Mouse (Mus musculus): Measurements from ENCODE around the gene Zfp36l3.
"Not testable (repeated sequence)": the region's sequence is repeated elsewhere in the genome, so short reads cannot be mapped to it uniquely, and the experiment has no call there.

Zfp36l3 gene

DNA sequence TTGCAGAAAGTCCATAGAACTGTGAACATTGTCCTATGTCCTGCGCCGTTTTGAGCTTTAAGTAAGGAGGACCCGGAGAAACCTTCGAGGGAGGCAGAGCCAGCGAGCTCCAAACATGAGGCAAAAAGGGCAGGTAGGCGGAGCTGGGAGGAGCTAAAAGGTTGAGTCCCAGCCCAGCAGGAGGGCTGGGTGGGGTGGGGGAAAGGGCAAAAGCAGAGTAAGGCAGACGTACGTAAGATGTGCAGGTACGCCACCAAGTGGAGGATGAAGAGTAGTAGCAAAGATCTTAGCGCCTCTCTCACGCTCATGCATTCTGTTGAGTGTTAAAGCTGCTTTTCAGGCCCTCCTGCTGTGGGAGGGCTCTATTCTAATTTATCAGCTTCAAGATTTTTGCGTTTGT lies at the start of gene Zfp36l3:
Zfp36l3 (minus strand) TSS at position 119 of the 400 bp plus-strand sequence.
- DNase-seq: no peak

GRCm38 (mm10) chrX:53799074-53799473 lies 22.9 kb upstream of the Zfp36l3 start:
- DNase-seq: no peak

- not testable (repeated sequence) for DNase-seq
Measured at GRCm38 (mm10) chrX:53797519-53797918, 21.3 kb upstream of the Zfp36l3 start, which contains the start of gene Xlr. Xlr (minus strand) TSS chrX:53797706.

DNA sequence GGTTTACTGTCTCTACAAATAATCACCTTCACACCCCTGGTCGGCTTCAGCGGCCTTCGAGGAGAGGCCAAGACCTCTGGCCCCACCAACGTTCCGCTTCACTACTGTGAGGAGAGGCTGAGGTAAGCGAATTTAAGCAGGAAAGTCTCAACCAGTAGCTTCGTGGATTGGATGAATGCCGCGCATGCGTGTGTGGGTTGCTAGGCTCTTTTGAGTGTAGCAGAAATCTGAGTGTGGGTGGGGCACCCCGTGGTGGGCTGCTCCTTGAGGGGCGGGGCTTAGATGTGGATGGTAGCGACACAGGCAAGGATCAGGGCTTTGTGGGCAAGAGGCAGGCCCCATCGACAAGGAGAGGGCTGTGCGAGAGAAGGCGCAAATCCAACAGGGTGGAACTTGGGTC lies 18.5 kb downstream of the Zfp36l3 start, which contains the start of gene 1700013H16Rik:
1700013H16Rik (minus strand) TSS at position 96 of the 400 bp plus-strand sequence.
- no peak for DNase-seq

DNA sequence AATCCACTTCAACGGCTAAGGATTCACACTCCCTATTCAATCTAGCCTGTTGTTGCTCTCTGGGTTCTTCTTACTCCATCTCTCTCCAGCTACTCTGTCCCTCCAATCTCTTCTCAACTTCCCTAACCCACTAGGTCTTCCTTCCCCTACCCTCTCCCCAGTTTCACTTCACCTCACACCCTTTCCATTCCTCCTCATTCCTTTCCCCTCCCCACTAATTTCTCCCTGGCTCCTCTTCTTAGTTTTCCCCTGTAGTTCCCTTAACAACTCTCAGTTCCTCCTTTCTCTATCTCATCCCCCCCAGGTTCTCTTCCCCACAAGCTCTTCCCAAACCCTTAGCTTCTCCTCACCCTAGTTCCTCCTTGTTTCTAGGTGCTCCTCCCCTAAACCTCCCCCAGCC lies 23.3 kb downstream of the Zfp36l3 start:
- no peak for DNase-seq

DNA sequence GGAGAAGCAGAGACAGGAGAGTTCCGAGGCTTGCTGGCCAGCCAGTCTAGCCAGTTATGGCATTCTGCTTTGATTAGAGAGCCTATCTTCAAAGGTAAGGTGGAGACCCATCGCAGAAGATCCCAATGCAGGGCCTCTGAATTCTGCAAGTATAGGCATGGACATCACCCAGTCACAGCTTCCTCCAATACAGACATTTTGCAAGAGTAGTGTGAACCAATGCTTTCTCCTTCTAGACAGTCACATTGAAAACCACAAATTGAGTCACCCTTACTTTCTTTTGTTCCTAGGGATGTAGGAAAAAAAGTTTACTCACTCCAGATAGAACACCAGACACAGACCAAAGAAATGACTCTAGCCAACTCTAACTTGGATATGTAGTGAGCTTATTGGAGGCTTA lies 47.2 kb downstream of the Zfp36l3 start:
- DNase-seq: no peak

GRCm38 (mm10) chrX:53724596-53724995 lies 51.6 kb downstream of the Zfp36l3 start, which contains the start of gene 4930502E18Rik:
4930502E18Rik (plus strand) TSS chrX:53724826.
- DNase-seq: no peak
